Mouse (Mus musculus): ENCODE measurements at regions not wholly inside any gene's neighbourhood (a gene's known extent, or its start where the extent isn't known, plus 50 kb on each side); places are given as distances from the start of the nearest gene placed in this dataset.

- no peak for TF ChIP-seq USF1 (IDR thresholded peaks at IDR 0.05; ENCODE audit: low read depth)
- TF ChIP-seq FOSL1 (IDR thresholded peaks at IDR 0.05; ENCODE audit: insufficient read depth, low read length, poor library complexity, severe bottlenecking) = no peak
- no peak overlapping the region for H3K4me3 ChIP-seq (ENCODE audit: insufficient read depth, poor library complexity, severe bottlenecking)
Observed at GRCm38 (mm10) chr4:148753143-148753798, 51.0 kb upstream of the Casz1 start.

GRCm38 (mm10) chr4:148753849-148754248, 50.4 kb upstream of the Casz1 start:
- Histone ChIP-seq H3K4me3 (ENCODE audit: insufficient read depth, poor library complexity, severe bottlenecking) (no peak overlapping the region), H3K79me2 (ENCODE audit: control insufficient read depth, insufficient read depth) (no peaks in the 10 kb centered on the region), H3ac (ENCODE audit: control insufficient read depth, insufficient read length, low read depth) (no peak overlapping the region), H3K27me3 (ENCODE audit: control insufficient read depth, insufficient read depth, insufficient read length) (peaks cover 14% of the 10 kb centered on the region), H3K36me3 (ENCODE audit: control insufficient read depth, insufficient read depth) (no peaks in the 10 kb centered on the region), H3K79me3 (ENCODE audit: low read depth) (no peaks in the 10 kb centered on the region)
- TF ChIP-seq MAX (IDR thresholded peaks at IDR 0.05) = no peak
- TF ChIP-seq CTCF (IDR thresholded peaks at IDR 0.05; ENCODE audit: control insufficient read depth, insufficient read depth, insufficient read length) = no peak
- TF ChIP-seq FOSL1 (IDR thresholded peaks at IDR 0.05; ENCODE audit: insufficient read depth, low read length, poor library complexity, severe bottlenecking) = no peak
- no peak for TF ChIP-seq CEBPB (IDR thresholded peaks at IDR 0.05; ENCODE audit: low read depth)
- no peak for TF ChIP-seq MYOG (IDR thresholded peaks at IDR 0.05; ENCODE audit: control insufficient read depth, extremely low read depth, insufficient read length)
- TF ChIP-seq MYOD1 (IDR thresholded peaks at IDR 0.05; ENCODE audit: control insufficient read depth, insufficient read length, low read depth) = no peak
- TF ChIP-seq USF1 (IDR thresholded peaks at IDR 0.05; ENCODE audit: low read depth) = no peak

More at GRCm38 (mm10) chr4:148753143-148753798, 51.0 kb upstream of the Casz1 start:
- no peaks in the 10 kb centered on the region for H3K79me3 ChIP-seq (ENCODE audit: low read depth)
- peaks cover 15% of the 10 kb centered on the region for H3K27me3 ChIP-seq (ENCODE audit: control insufficient read depth, insufficient read depth, insufficient read length)
- no peak overlapping the region for H3ac ChIP-seq (ENCODE audit: control insufficient read depth, insufficient read length, low read depth)
- H3K36me3 ChIP-seq (ENCODE audit: control insufficient read depth, insufficient read depth) = no peaks in the 10 kb centered on the region
- H3K79me2 ChIP-seq (ENCODE audit: control insufficient read depth, insufficient read depth) = no peaks in the 10 kb centered on the region
